Mouse (Mus musculus): Measurements from ENCODE around the gene Ebf1. TPM values are rescaled to one million over a fixed set of nuclear protein-coding genes. Genes with fewer than 3 reads are reported as not detected.

The Ebf1 gene
- polyA plus RNA-seq, 1 experiment = 2.7 TPM

GRCm38 (mm10) chr11:44686378-44686777, 69.3 kb downstream of the Ebf1 start:
- Histone ChIP-seq H3K27me3 (ENCODE audit: control insufficient read depth, insufficient read depth, insufficient read length) (no peaks in the 10 kb centered on the region), H3K4me3 (no peak overlapping the region), H3K79me2 (ENCODE audit: control insufficient read depth, insufficient read depth) (no peaks in the 10 kb centered on the region), H3K36me3 (ENCODE audit: control insufficient read depth, insufficient read depth) (no peaks in the 10 kb centered on the region), H3K4me2 (ENCODE audit: low read depth) (no peak overlapping the region), H3ac (ENCODE audit: control insufficient read depth, insufficient read length) (no peak overlapping the region)
- TF ChIP-seq POLR2A (IDR thresholded peaks at IDR 0.05; ENCODE audit: insufficient read length, low read depth) (no peak), POLR2AphosphoS2 (IDR thresholded peaks at IDR 0.05; ENCODE audit: insufficient read length, low read depth) (no peak), TCF3 (IDR thresholded peaks at IDR 0.05; ENCODE audit: insufficient read length, low read depth) (no peak), SRF (IDR thresholded peaks at IDR 0.05; ENCODE audit: control insufficient read depth, insufficient read length, low read depth) (no peak), USF1 (IDR thresholded peaks at IDR 0.05; ENCODE audit: low read depth) (no peak), E2F4 (IDR thresholded peaks at IDR 0.05; ENCODE audit: insufficient read depth) (no peak), MYOG (IDR thresholded peaks at IDR 0.05; ENCODE audit: control insufficient read depth in 1 of 3, insufficient read depth in 1 of 3, insufficient read length in 2 of 3, low read depth in 2 of 3) (no peak), REST (IDR thresholded peaks at IDR 0.05; ENCODE audit: insufficient read depth, insufficient read length) (no peak), TCF12 (IDR thresholded peaks at IDR 0.05; ENCODE audit: insufficient read depth, poor library complexity, severe bottlenecking) (no peak), MAX (IDR thresholded peaks at IDR 0.05; ENCODE audit: low read depth) (no peak), CEBPB (IDR thresholded peaks at IDR 0.05; ENCODE audit: insufficient read depth, poor library complexity, severe bottlenecking) (no peak), MYOD1 (IDR thresholded peaks at IDR 0.05; ENCODE audit: control insufficient read depth in 1 of 3, insufficient read length in 2 of 3, low read depth in 2 of 3) (no peak)

- H3K4me2 ChIP-seq (ENCODE audit: low read depth) = no peak overlapping the region
- no peaks in the 10 kb centered on the region for H3K27me3 ChIP-seq (ENCODE audit: control insufficient read depth, insufficient read depth, insufficient read length)
- H3K4me3 ChIP-seq = no peak overlapping the region
- H3K36me3 ChIP-seq (ENCODE audit: control insufficient read depth, insufficient read depth) = no peaks in the 10 kb centered on the region
- TF ChIP-seq USF1 (IDR thresholded peaks at IDR 0.05; ENCODE audit: low read depth) (no peak), MYOG (IDR thresholded peaks at IDR 0.05; ENCODE audit: control insufficient read depth in 1 of 3, insufficient read depth in 1 of 3, insufficient read length in 2 of 3, low read depth in 2 of 3) (no peak), POLR2AphosphoS2 (IDR thresholded peaks at IDR 0.05; ENCODE audit: insufficient read length, low read depth) (no peak), MAX (IDR thresholded peaks at IDR 0.05; ENCODE audit: low read depth) (no peak), CEBPB (IDR thresholded peaks at IDR 0.05; ENCODE audit: insufficient read depth, poor library complexity, severe bottlenecking) (no peak), REST (IDR thresholded peaks at IDR 0.05; ENCODE audit: insufficient read depth, insufficient read length) (no peak), TCF3 (IDR thresholded peaks at IDR 0.05; ENCODE audit: insufficient read length, low read depth) (no peak), POLR2A (IDR thresholded peaks at IDR 0.05; ENCODE audit: insufficient read length, low read depth) (no peak), MYOD1 (IDR thresholded peaks at IDR 0.05; ENCODE audit: control insufficient read depth in 1 of 3, insufficient read length in 2 of 3, low read depth in 2 of 3) (no peak), SRF (IDR thresholded peaks at IDR 0.05; ENCODE audit: control insufficient read depth, insufficient read length, low read depth) (no peak), TCF12 (IDR thresholded peaks at IDR 0.05; ENCODE audit: insufficient read depth, poor library complexity, severe bottlenecking) (no peak)
- H3K79me2 ChIP-seq (ENCODE audit: control insufficient read depth, insufficient read depth) = no peaks in the 10 kb centered on the region
- no peak overlapping the region for H3ac ChIP-seq (ENCODE audit: control insufficient read depth, insufficient read length)
These were observed 71.4 kb downstream of the Ebf1 start for GRCm38 (mm10) chr11:44688542-44688941.

- no peak for TF ChIP-seq MYOG (IDR thresholded peaks at IDR 0.05; ENCODE audit: control insufficient read depth in 1 of 3, insufficient read depth in 1 of 3, insufficient read length in 2 of 3, low read depth in 2 of 3)
- TF ChIP-seq REST (IDR thresholded peaks at IDR 0.05; ENCODE audit: insufficient read depth, insufficient read length) = no peak
- no peak for TF ChIP-seq MYOD1 (IDR thresholded peaks at IDR 0.05; ENCODE audit: control insufficient read depth in 1 of 3, insufficient read length in 2 of 3, low read depth in 2 of 3)
- TF ChIP-seq TCF12 (IDR thresholded peaks at IDR 0.05; ENCODE audit: insufficient read depth, poor library complexity, severe bottlenecking) = no peak
- no peak for TF ChIP-seq CEBPB (IDR thresholded peaks at IDR 0.05; ENCODE audit: insufficient read depth, poor library complexity, severe bottlenecking)
- no peak for TF ChIP-seq MAX (IDR thresholded peaks at IDR 0.05; ENCODE audit: low read depth)
- TF ChIP-seq POLR2AphosphoS2 (IDR thresholded peaks at IDR 0.05; ENCODE audit: insufficient read length, low read depth) = no peak
- no peak for TF ChIP-seq USF1 (IDR thresholded peaks at IDR 0.05; ENCODE audit: low read depth)
- TF ChIP-seq SRF (IDR thresholded peaks at IDR 0.05; ENCODE audit: control insufficient read depth, insufficient read length, low read depth) = no peak
- no peak for TF ChIP-seq POLR2A (IDR thresholded peaks at IDR 0.05; ENCODE audit: insufficient read length, low read depth)
- TF ChIP-seq TCF3 (IDR thresholded peaks at IDR 0.05; ENCODE audit: insufficient read length, low read depth) = no peak
- TF ChIP-seq E2F4 (IDR thresholded peaks at IDR 0.05; ENCODE audit: insufficient read depth) = no peak
- H3K79me2 ChIP-seq (ENCODE audit: control insufficient read depth, insufficient read depth) = no peaks in the 10 kb centered on the region
These were observed 72.6 kb downstream of the Ebf1 start for GRCm38 (mm10) chr11:44689571-44690264.

GRCm38 (mm10) chr11:44690265-44690572, 73.1 kb downstream of the Ebf1 start:
- no peaks in the 10 kb centered on the region for H3K27me3 ChIP-seq (ENCODE audit: control insufficient read depth, insufficient read depth, insufficient read length)
- H3K4me3 ChIP-seq = no peak overlapping the region
- H3ac ChIP-seq (ENCODE audit: control insufficient read depth, insufficient read length) = no peak overlapping the region
- no peaks in the 10 kb centered on the region for H3K36me3 ChIP-seq (ENCODE audit: control insufficient read depth, insufficient read depth)
- TF ChIP-seq MAX (IDR thresholded peaks at IDR 0.05; ENCODE audit: low read depth) (no peak), USF1 (IDR thresholded peaks at IDR 0.05; ENCODE audit: low read depth) (no peak), TCF3 (IDR thresholded peaks at IDR 0.05; ENCODE audit: insufficient read length, low read depth) (no peak), REST (IDR thresholded peaks at IDR 0.05; ENCODE audit: insufficient read depth, insufficient read length) (no peak), TCF12 (IDR thresholded peaks at IDR 0.05; ENCODE audit: insufficient read depth, poor library complexity, severe bottlenecking) (no peak), E2F4 (IDR thresholded peaks at IDR 0.05; ENCODE audit: insufficient read depth) (no peak), MYOG (IDR thresholded peaks at IDR 0.05; ENCODE audit: control insufficient read depth in 1 of 3, insufficient read depth in 1 of 3, insufficient read length in 2 of 3, low read depth in 2 of 3) (no peak), SRF (IDR thresholded peaks at IDR 0.05; ENCODE audit: control insufficient read depth, insufficient read length, low read depth) (no peak), POLR2A (IDR thresholded peaks at IDR 0.05; ENCODE audit: insufficient read length, low read depth) (no peak), MYOD1 (IDR thresholded peaks at IDR 0.05; ENCODE audit: control insufficient read depth in 1 of 3, insufficient read length in 2 of 3, low read depth in 2 of 3) (no peak), POLR2AphosphoS2 (IDR thresholded peaks at IDR 0.05; ENCODE audit: insufficient read length, low read depth) (no peak), CEBPB (IDR thresholded peaks at IDR 0.05; ENCODE audit: insufficient read depth, poor library complexity, severe bottlenecking) (no peak)
- H3K79me2 ChIP-seq (ENCODE audit: control insufficient read depth, insufficient read depth) = no peaks in the 10 kb centered on the region
- no peak overlapping the region for H3K4me2 ChIP-seq (ENCODE audit: low read depth)

More at GRCm38 (mm10) chr11:44689571-44690264, 72.6 kb downstream of the Ebf1 start:
- Histone ChIP-seq H3K36me3 (ENCODE audit: control insufficient read depth, insufficient read depth) (no peaks in the 10 kb centered on the region), H3K27me3 (ENCODE audit: control insufficient read depth, insufficient read depth, insufficient read length) (no peaks in the 10 kb centered on the region), H3ac (ENCODE audit: control insufficient read depth, insufficient read length) (no peak overlapping the region), H3K4me3 (no peak overlapping the region), H3K4me2 (ENCODE audit: low read depth) (no peak overlapping the region)

All from myocyte (in vitro differentiated cells).